ENCODE assay signal across 19 mouse cellular contexts in genomic region chr5:121229182-121229581, GRCm38 (mm10).
"Had no signal": no experiment of that assay in that cellular context is flagged by ENCODE, and none has a peak within 500 bp of the region (broad histone marks: within the 10 kb centered on the region; RNA-seq: fewer than 3 reads in every experiment).

No protein-coding gene starts in this region.

- ATAC-seq: intestine, postnatal 0 days had no signal

- H3K27ac ChIP-seq: kidney, postnatal 0 days; layer of hippocampus, adult 2 months; limb, embryonic 10.5 days; limb, embryonic 13.5 days; stomach, embryonic 15.5 days had no signal

- H3K4me3 ChIP-seq: layer of hippocampus, adult 2 months; limb, embryonic 10.5 days; limb, embryonic 13.5 days; stomach, embryonic 15.5 days had no signal

- H3K27me3 ChIP-seq: limb, embryonic 13.5 days; stomach, embryonic 15.5 days had no signal

- H3K36me3 ChIP-seq: stomach, embryonic 15.5 days had no signal

- DNase-seq: kidney, adult 2 months; kidney, postnatal 25 days; layer of hippocampus, adult 9-11 months; lung, adult 2 months; lung, postnatal 14 days; lung, postnatal 4 days; midbrain, embryonic 14.5 days; right cerebral cortex, adult 18-20 months; right cerebral cortex, postnatal 14 days; right cerebral cortex, postnatal 4 days; thymus, adult 2 months; thymus, postnatal 14 days had no signal

- H3K4me1 ChIP-seq: limb, embryonic 10.5 days; limb, embryonic 13.5 days had no signal

- H3K9ac ChIP-seq: limb, embryonic 13.5 days; stomach, embryonic 15.5 days had no signal

- H3K9me3 ChIP-seq: limb, embryonic 10.5 days; limb, embryonic 13.5 days; stomach, embryonic 15.5 days had no signal

- H3K4me2 ChIP-seq: limb, embryonic 13.5 days; midbrain, embryonic 11.5 days; stomach, embryonic 15.5 days had no signal
